Mouse (Mus musculus) heart, postnatal 25 days (tissue): Measurements from ENCODE around the gene Rabepk. TPM values are rescaled to one million over a fixed set of nuclear protein-coding genes. Genes with fewer than 3 reads are reported as not detected.
"Not testable (repeated sequence)": the region's sequence is repeated elsewhere in the genome, so short reads cannot be mapped to it uniquely, and the experiment has no call there.

Experiments
- DNase-seq: peaks from one replicate; pipeline ENCODE4 v3.0.0; 2022; ENCODE audit warnings: low spot score
- intact Hi-C: fragments of 180-260 bp; cut with DNase I; formaldehyde crosslinking; loops from one replicate; pipeline ENCODE4 v1.15.1; 2025
- total RNA-seq, 2 experiments: library from RNA; stranded (reverse); gene quantifications; 2 replicates each; pipeline ENCODE4 v1.2.3; 2021

Gene Rabepk
- total RNA-seq, 2 experiments from 2014 or later: 11.3 to 15.5 TPM

GRCm38 (mm10) chr2:34771368-34772226 is 28.1 kb downstream of the Rabepk start, which contains the start of gene Hspa5:
Hspa5 (plus strand) TSS chr2:34771970.
- peak; percentile 100 for DNase-seq
- intact Hi-C loops: loop anchor here (2.0 to 10.0 kb wide), 2 partner anchors 17 to 333 kb away; partner anchors contain the start of genes AI182371, Cntrl and Gapvd1

GRCm38 (mm10) chr2:34770951-34771350 is 28.8 kb downstream of the Rabepk start:
- intact Hi-C loops: loop anchor here (10.0 kb wide), 1 partner anchor 334 kb away; the partner anchor contains the start of genes AI182371 and Cntrl
- no peak for DNase-seq

GRCm38 (mm10) chr2:34770049-34770448 is 29.7 kb downstream of the Rabepk start:
- intact Hi-C loops: loop anchor here (10.0 kb wide), 1 partner anchor 335 kb away; the partner anchor contains the start of genes AI182371 and Cntrl
- no peak for DNase-seq

GRCm38 (mm10) chr2:34764801-34765200 is 34.9 kb downstream of the Rabepk start:
- no peak for DNase-seq
- intact Hi-C loops: no loop called here

- DNase-seq: no peak
- intact Hi-C loops: no loop called here
These were observed 36.8 kb downstream of the Rabepk start for GRCm38 (mm10) chr2:34762872-34763271.

GRCm38 (mm10) chr2:34762174-34762573 is 37.5 kb downstream of the Rabepk start:
- no peak for DNase-seq
- intact Hi-C loops: no loop called here

GRCm38 (mm10) chr2:34761272-34761671 is 38.4 kb downstream of the Rabepk start:
- intact Hi-C loops, DNase-seq: not testable (repeated sequence)

- intact Hi-C loops: no loop called here
These were observed 42.4 kb downstream of the Rabepk start for GRCm38 (mm10) chr2:34757341-34757740.

GRCm38 (mm10) chr2:34754551-34755358 is 45.0 kb downstream of the Rabepk start, which contains the start of gene Gapvd1:
Gapvd1 (minus strand) TSS chr2:34755232.
- intact Hi-C loops: loop anchor here (2.0 kb wide), 1 partner anchor 18 kb away; no protein-coding TSS in a partner anchor
- no peak for DNase-seq

More at GRCm38 (mm10) chr2:34757341-34757740, 42.4 kb downstream of the Rabepk start:
- DNase-seq: no peak

GRCm38 (mm10) chr2:34753811-34754550 is 45.7 kb downstream of the Rabepk start:
- DNase-seq: peak; percentile 77
- intact Hi-C loops: loop anchor here (2.0 kb wide), 1 partner anchor 19 kb away; no protein-coding TSS in a partner anchor

- intact Hi-C loops: no loop called here
These were observed 49.5 kb downstream of the Rabepk start for GRCm38 (mm10) chr2:34750245-34750644.

GRCm38 (mm10) chr2:34748479-34748878 is 51.2 kb downstream of the Rabepk start:
- intact Hi-C loops: no loop called here

More at GRCm38 (mm10) chr2:34750245-34750644, 49.5 kb downstream of the Rabepk start:
- no peak for DNase-seq

GRCm38 (mm10) chr2:34745673-34746072 is 54.0 kb downstream of the Rabepk start:
- DNase-seq: no peak
- intact Hi-C loops: no loop called here

More at GRCm38 (mm10) chr2:34748479-34748878, 51.2 kb downstream of the Rabepk start:
- no peak for DNase-seq

GRCm38 (mm10) chr2:34744476-34744875 is 55.2 kb downstream of the Rabepk start:
- DNase-seq: no peak
- intact Hi-C loops: no loop called here

GRCm38 (mm10) chr2:34742675-34743074 is 57.0 kb downstream of the Rabepk start:
- intact Hi-C loops: no loop called here

GRCm38 (mm10) chr2:34741390-34742159 is 58.1 kb downstream of the Rabepk start:
- intact Hi-C loops: no loop called here
- DNase-seq: no peak

More at GRCm38 (mm10) chr2:34742675-34743074, 57.0 kb downstream of the Rabepk start:
- no peak for DNase-seq

- no peak for DNase-seq
- intact Hi-C loops: no loop called here
These were observed 59.9 kb downstream of the Rabepk start for GRCm38 (mm10) chr2:34739684-34740391.

- intact Hi-C loops: no loop called here
- no peak for DNase-seq
These were observed 61.8 kb downstream of the Rabepk start for GRCm38 (mm10) chr2:34737911-34738310.
